Mouse (Mus musculus) E14TG2a.4 (cell line): ENCODE results near the gene Net1.
A peak's percentile ranks its signal among the peaks of the same experiment; 100 is the strongest.

Experiments
- H3K27me3 ChIP-seq: 2 replicates; pipeline ENCODE4 v1.6.1; 2014; ENCODE audit warnings: low read length, control low read depth; ENCODE audit not compliant: insufficient read depth
- H3K36me3 ChIP-seq: 2 replicates; pipeline ENCODE4 v1.6.1; 2014; ENCODE audit warnings: low read length, control low read depth; ENCODE audit not compliant: insufficient read depth
- H3K4me1 ChIP-seq: replicated peaks from 2 replicates; pipeline ENCODE4 v1.6.1; 2014; ENCODE audit warnings: low read depth, low read length, control low read depth
- H3K4me3 ChIP-seq: replicated peaks from 2 replicates; pipeline ENCODE4 v1.5.1; 2014; ENCODE audit warnings: mild to moderate bottlenecking, low read length
- H3K9me3 ChIP-seq: 2 replicates; pipeline ENCODE4 v1.6.1; 2014; ENCODE audit warnings: low read length, control low read depth
- CTCF ChIP-seq: conservative IDR thresholded peaks from 2 replicates; pipeline ENCODE4 v1.5.1; 2014; ENCODE audit warnings: low read length
- NANOG ChIP-seq: IDR thresholded peaks from 2 replicates; pipeline ENCODE4 v1.6.1; 2014; ENCODE audit warnings: borderline replicate concordance, low read length, mixed read lengths
- POU5F1 ChIP-seq: IDR thresholded peaks from 2 replicates; pipeline ENCODE4 v1.6.1; 2014; ENCODE audit warnings: low read length, borderline replicate concordance

Net1 gene

GRCm38 (mm10) chr13:3895397-3895980 lies 22.5 kb downstream of the Net1 start:
- peaks cover 51% of the 10 kb centered on the region for H3K36me3 ChIP-seq
- H3K9me3 ChIP-seq = peaks cover 10% of the 10 kb centered on the region
- no peak for TF ChIP-seq NANOG
- no peak for TF ChIP-seq POU5F1
- no peak for TF ChIP-seq CTCF

GRCm38 (mm10) chr13:3894549-3894948 lies 23.5 kb downstream of the Net1 start:
- Histone ChIP-seq H3K4me3 (no peak overlapping the region), H3K36me3 (peaks cover 48% of the 10 kb centered on the region), H3K27me3 (no peaks in the 10 kb centered on the region), H3K4me1 (peaks cover 32% of the 10 kb centered on the region), H3K9me3 (peaks cover 10% of the 10 kb centered on the region)
- TF ChIP-seq CTCF = no peak
- TF ChIP-seq POU5F1 = no peak

More at GRCm38 (mm10) chr13:3895397-3895980, 22.5 kb downstream of the Net1 start:
- Histone ChIP-seq H3K27me3 (no peaks in the 10 kb centered on the region), H3K4me1 (peaks cover 32% of the 10 kb centered on the region), H3K4me3 (no peak overlapping the region)

GRCm38 (mm10) chr13:3893126-3893734 lies 24.8 kb downstream of the Net1 start:
- peaks cover 4% of the 10 kb centered on the region for H3K9me3 ChIP-seq

DNA sequence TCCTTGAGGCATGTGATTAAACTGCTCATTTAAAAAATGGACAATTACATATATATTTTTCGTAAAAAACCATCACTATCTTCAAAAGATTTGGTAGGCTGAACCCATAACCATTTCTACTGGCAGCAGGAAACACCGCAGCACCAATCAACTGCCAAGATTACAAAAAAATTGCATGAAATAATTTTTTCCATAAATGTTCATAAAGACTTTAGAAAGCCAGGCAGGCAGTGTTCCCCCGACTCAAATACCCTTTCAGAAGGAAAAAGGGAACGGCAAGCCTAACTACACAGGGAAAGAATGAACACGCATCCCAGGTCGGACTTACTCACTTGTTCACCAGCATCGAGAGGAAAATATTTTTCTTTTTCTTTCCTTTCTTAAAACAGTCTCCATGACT lies 25.4 kb downstream of the Net1 start:
- peaks cover 32% of the 10 kb centered on the region for H3K4me1 ChIP-seq
- peak overlapping the region; percentile 82 for H3K4me3 ChIP-seq
- TF ChIP-seq NANOG = no peak
- no peak for TF ChIP-seq CTCF
- no peak for TF ChIP-seq POU5F1
- H3K36me3 ChIP-seq = peaks cover 49% of the 10 kb centered on the region
- H3K27me3 ChIP-seq = no peaks in the 10 kb centered on the region
- no peaks in the 10 kb centered on the region for H3K9me3 ChIP-seq

More at GRCm38 (mm10) chr13:3893126-3893734, 24.8 kb downstream of the Net1 start:
- H3K36me3 ChIP-seq = peaks cover 47% of the 10 kb centered on the region
- no peaks in the 10 kb centered on the region for H3K27me3 ChIP-seq
- TF ChIP-seq NANOG (no peak), POU5F1 (no peak), CTCF (no peak)
- peaks cover 32% of the 10 kb centered on the region for H3K4me1 ChIP-seq
- peak overlapping the region; percentile 82 for H3K4me3 ChIP-seq

GRCm38 (mm10) chr13:3891479-3892087 lies 26.4 kb downstream of the Net1 start:
- no peak overlapping the region for H3K4me3 ChIP-seq
- TF ChIP-seq NANOG (no peak), POU5F1 (no peak), CTCF (no peak)
- H3K9me3 ChIP-seq = no peaks in the 10 kb centered on the region

DNA sequence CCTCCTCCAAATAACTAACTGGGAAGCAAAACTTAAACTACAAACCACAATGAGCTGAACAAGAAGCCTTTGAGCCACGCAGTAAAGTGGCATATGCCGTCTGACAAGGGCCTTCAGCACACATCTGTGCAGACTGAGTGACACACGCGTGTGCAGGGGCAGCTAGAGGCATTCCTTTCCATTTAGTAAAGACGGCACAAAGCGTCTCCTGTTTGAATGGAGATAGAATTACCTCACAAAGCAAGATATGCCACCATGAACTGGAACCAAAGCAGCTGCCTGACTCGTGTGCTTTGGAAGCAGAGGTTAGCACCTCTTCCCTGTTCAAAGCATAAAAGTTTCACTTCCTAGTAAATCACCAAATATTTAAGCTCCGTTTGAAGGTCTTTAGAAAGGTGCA lies 28.0 kb downstream of the Net1 start:
- peaks cover 59% of the 10 kb centered on the region for H3K36me3 ChIP-seq
- H3K9me3 ChIP-seq = no peaks in the 10 kb centered on the region
- no peak for TF ChIP-seq NANOG
- H3K4me3 ChIP-seq = no peak overlapping the region
- no peaks in the 10 kb centered on the region for H3K27me3 ChIP-seq
- H3K4me1 ChIP-seq = peaks cover 31% of the 10 kb centered on the region

More at GRCm38 (mm10) chr13:3891479-3892087, 26.4 kb downstream of the Net1 start:
- H3K36me3 ChIP-seq = peaks cover 59% of the 10 kb centered on the region
- H3K27me3 ChIP-seq = no peaks in the 10 kb centered on the region
- H3K4me1 ChIP-seq = peaks cover 32% of the 10 kb centered on the region

DNA sequence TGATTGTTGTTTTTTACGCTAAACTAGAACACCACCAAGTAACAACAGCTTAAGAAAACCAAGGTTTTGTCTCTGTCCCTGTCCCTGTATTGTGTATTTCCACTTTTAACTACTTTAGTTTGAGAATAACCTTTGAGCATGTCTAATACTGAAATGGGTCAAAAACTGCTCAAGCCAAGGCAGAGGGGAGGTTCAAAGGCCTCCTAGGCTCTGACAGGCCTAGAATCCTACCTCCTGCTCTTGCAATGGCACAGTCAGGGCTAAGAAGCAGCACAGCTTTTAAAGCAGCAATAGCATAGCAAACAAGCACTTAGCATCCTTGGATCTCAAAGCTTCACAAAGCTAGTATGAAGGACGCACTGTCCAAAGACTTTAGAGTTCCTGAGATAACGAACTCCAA lies 28.9 kb downstream of the Net1 start:
- no peaks in the 10 kb centered on the region for H3K27me3 ChIP-seq
- H3K4me3 ChIP-seq = no peak overlapping the region
- H3K4me1 ChIP-seq = peaks cover 21% of the 10 kb centered on the region
- H3K36me3 ChIP-seq = peaks cover 60% of the 10 kb centered on the region
- TF ChIP-seq POU5F1 (no peak), NANOG (no peak), CTCF (no peak)
- no peaks in the 10 kb centered on the region for H3K9me3 ChIP-seq

DNA sequence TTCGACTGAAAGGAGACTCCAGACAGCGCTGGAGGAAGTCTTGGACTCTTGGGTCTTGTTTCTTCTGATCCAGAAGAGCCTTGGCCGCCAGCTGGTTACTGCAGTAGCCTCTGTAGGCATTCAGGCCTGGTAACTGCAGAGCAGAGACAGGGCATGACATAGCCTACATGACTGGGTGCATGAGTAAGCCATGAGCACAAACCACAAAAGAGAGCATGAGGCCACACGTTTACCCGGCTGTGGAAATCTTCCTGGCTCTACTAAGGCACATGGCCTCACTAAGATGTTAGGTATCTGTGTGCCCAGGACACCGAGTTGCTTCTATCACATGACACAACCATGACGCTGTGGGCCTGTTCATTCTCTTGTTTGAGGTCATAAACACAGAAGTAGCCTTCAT lies 31.4 kb downstream of the Net1 start:
- peaks cover 80% of the 10 kb centered on the region for H3K36me3 ChIP-seq
- H3K4me1 ChIP-seq = peaks cover 4% of the 10 kb centered on the region
- TF ChIP-seq CTCF = no peak
- TF ChIP-seq NANOG = no peak
- no peak for TF ChIP-seq POU5F1
- H3K9me3 ChIP-seq = no peaks in the 10 kb centered on the region
- H3K27me3 ChIP-seq = no peaks in the 10 kb centered on the region
- H3K4me3 ChIP-seq = no peak overlapping the region
